Mouse (Mus musculus) CD4-positive, CD25-positive, alpha-beta regulatory T cell, adult 2 months (primary cell): ENCODE data around the gene Olfr61.
"Not testable (repeated sequence)": the region's sequence is repeated elsewhere in the genome, so short reads cannot be mapped to it uniquely, and the experiment has no call there.

Source experiments
- DNase-seq: peaks from one replicate; pipeline ENCODE4 v3.0.0-alpha.2; 2012; ENCODE audit warnings: low read depth, low spot score

Gene Olfr61

GRCm38 (mm10) chr7:140628670-140629069, at the start of gene Olfr61:
Gene Olfr61 (plus strand): TSS chr7:140628970.
- DNase-seq = not testable (repeated sequence)

GRCm38 (mm10) chr7:140600969-140601368, 27.8 kb upstream of the Olfr61 start, which contains the start of gene Olfr46:
Gene Olfr46 (plus strand): TSS chr7:140601269.
- DNase-seq = not testable (repeated sequence)

GRCm38 (mm10) chr7:140630559-140630958, 1.8 kb downstream of the Olfr61 start:
- DNase-seq = no peak

- DNase-seq = no peak
Measured at GRCm38 (mm10) chr7:140646152-140646551, 17.4 kb downstream of the Olfr61 start, which contains the start of gene Olfr53. Gene Olfr53 (plus strand): TSS chr7:140646452.

GRCm38 (mm10) chr7:140659630-140660029, 30.9 kb downstream of the Olfr61 start, which contains the start of gene Olfr539:
Gene Olfr539 (plus strand): TSS chr7:140659930.
- no peak for DNase-seq

GRCm38 (mm10) chr7:140670693-140671092, 41.9 kb downstream of the Olfr61 start:
- DNase-seq = not testable (repeated sequence)

GRCm38 (mm10) chr7:140675863-140676262, 47.1 kb downstream of the Olfr61 start:
- no peak for DNase-seq

- not testable (repeated sequence) for DNase-seq
Measured at GRCm38 (mm10) chr7:140679591-140679990, 50.8 kb downstream of the Olfr61 start.

GRCm38 (mm10) chr7:140681651-140682050, 52.9 kb downstream of the Olfr61 start, which contains the start of gene Olfr45:
Gene Olfr45 (plus strand): TSS chr7:140681951.
- DNase-seq = no peak
